ENCODE assay signal across 17 mouse cellular contexts in genomic region chr11:26381499-26381898, GRCm38 (mm10). TPM values are rescaled to one million over a fixed set of nuclear protein-coding genes. Genes with fewer than 3 reads are reported as not detected.
DNase-seq lines count a peak whose midpoint lies in the region; ATAC-seq and TF ChIP-seq lines count a peak whose summit lies in the region.
"Had no signal": no experiment of that assay in that cellular context is flagged by ENCODE, and none has a peak within 500 bp of the region (broad histone marks: within the 10 kb centered on the region; RNA-seq: fewer than 3 reads in every experiment).

No protein-coding gene starts in this region.

- 49% methylated on average over 6 of the region's 6 CpGs for WGBS in limb, embryonic 11.5 days

- no peak overlapping the region for H3K9ac ChIP-seq in limb, embryonic 11.5 days (ENCODE audit: low read length)
- H3K9ac ChIP-seq: embryonic facial prominence, embryonic 12.5 days; forebrain, embryonic 13.5 days had no signal

- no peak overlapping the region for H3K27ac ChIP-seq in limb, embryonic 11.5 days (replicated peaks; ENCODE audit: low read depth, low read length)
- H3K27ac ChIP-seq: embryonic facial prominence, embryonic 10.5 days; embryonic facial prominence, embryonic 12.5 days; forebrain, embryonic 13.5 days had no signal

- no peak for ATAC-seq in limb, embryonic 11.5 days (ENCODE audit: insufficient number of reproducible peaks, low FRiP score, low TSS enrichment, low read depth)
- ATAC-seq: forebrain, embryonic 13.5 days; forebrain, embryonic 16.5 days had no signal

- intact Hi-C loops in left cerebral cortex, postnatal 36 days (cut with DNase I): no loop called here

- H3K4me3 ChIP-seq in limb, embryonic 11.5 days (ENCODE audit: low read depth, low read length): no peak overlapping the region
- H3K4me3 ChIP-seq: embryonic facial prominence, embryonic 10.5 days; embryonic facial prominence, embryonic 12.5 days; forebrain, embryonic 13.5 days had no signal

- no peak for TF ChIP-seq POLR2A in brain, embryonic 14.5 days (IDR thresholded peaks at IDR 0.05; ENCODE audit: borderline replicate concordance, extremely low read depth, insufficient read depth, insufficient read length, poor library complexity, severe bottlenecking)

- no peaks in the 10 kb centered on the region for H3K27me3 ChIP-seq in limb, embryonic 11.5 days (ENCODE audit: control insufficient read depth, insufficient read depth, low read length)
- H3K27me3 ChIP-seq: embryonic facial prominence, embryonic 12.5 days; forebrain, embryonic 13.5 days had no signal

- H3K36me3 ChIP-seq in limb, embryonic 11.5 days (ENCODE audit: control insufficient read depth, insufficient read depth, low read length): no peaks in the 10 kb centered on the region
- H3K36me3 ChIP-seq: embryonic facial prominence, embryonic 10.5 days; embryonic facial prominence, embryonic 12.5 days had no signal

- H3K9me3 ChIP-seq in limb, embryonic 11.5 days (ENCODE audit: control insufficient read depth, low read length): no peaks in the 10 kb centered on the region
- H3K9me3 ChIP-seq: embryonic facial prominence, embryonic 10.5 days; embryonic facial prominence, embryonic 12.5 days; forebrain, embryonic 13.5 days had no signal

- H3K4me1 ChIP-seq in limb, embryonic 11.5 days (ENCODE audit: control insufficient read depth, insufficient read depth, low read length): no peaks in the 10 kb centered on the region
- H3K4me1 ChIP-seq: embryonic facial prominence, embryonic 12.5 days; forebrain, embryonic 13.5 days had no signal

- peak; percentile 11 for DNase-seq in brain, embryonic 14.5 days (ENCODE audit: low read depth)
- DNase-seq in forelimb bud, embryonic 11.5 days (ENCODE audit: low read depth, low spot score): peak; percentile 76
- DNase-seq in limb, embryonic 11.5 days (ENCODE audit: low spot score): peak; percentile 35
- no peak for DNase-seq in frontal cortex, postnatal 10 days (ENCODE audit: low spot score in 2 of 2)
- no peak for DNase-seq in left cerebral cortex, postnatal 36 days (ENCODE audit: low spot score in 2 of 2)
- DNase-seq: adrenal gland, adult 2 months; adrenal gland, postnatal 10 days; adrenal gland, postnatal 25 days; cerebellum, adult 11-12 months; cerebellum, adult 2 months; cerebellum, adult 9-10 months; cerebellum, postnatal 10 days; cerebellum, postnatal 25 days had no signal

- TF ChIP-seq CTCF in brain, embryonic 14.5 days (IDR thresholded peaks at IDR 0.05; ENCODE audit: borderline replicate concordance, extremely low read depth, insufficient read depth, insufficient read length): no peak

- no peak overlapping the region for H3K4me2 ChIP-seq in limb, embryonic 11.5 days (ENCODE audit: low read depth, severe bottlenecking)
- H3K4me2 ChIP-seq: embryonic facial prominence, embryonic 12.5 days; forebrain, embryonic 13.5 days had no signal

RNA-seq across cellular contexts. Expression of gene Fancl, which starts 4.4 kb away (rescaled TPM):
- 9.1 and 10.3 TPM in 2 replicates for polyA plus RNA-seq in brain, embryonic 14.5 days (2012; rRNA removed)
- polyA plus RNA-seq in limb, embryonic 11.5 days (2014; fragmentation: Nextera tagmentation; extraction: Ambion mirVana): 35.1 and 38.8 TPM in 2 replicates
- 1 to 10 TPM; 7.2 to 8.3 TPM for total RNA-seq in left cerebral cortex, postnatal 36 days (2021)

Comparison
In these comparisons a context has a peak if more than half of its experiments do, and no peak if none do; other contexts are left out.
1. DNase-seq: peak in brain, embryonic 14.5 days (single experiment), forelimb bud, embryonic 11.5 days (single experiment) and limb, embryonic 11.5 days (single experiment); none in frontal cortex, postnatal 10 days (0 of 2) and left cerebral cortex, postnatal 36 days (0 of 2).